Mouse (Mus musculus) MEL (cell line): ENCODE measurements at regions not wholly inside any gene's neighbourhood (a gene's known extent, or its start where the extent isn't known, plus 50 kb on each side); places are given as distances from the start of the nearest gene placed in this dataset.

Source experiments
- BHLHE40 ChIP-seq: IDR thresholded peaks from 2 replicates; pipeline ENCODE4 v1.6.1; 2012; ENCODE audit warnings: low read depth, mild to moderate bottlenecking, inconsistent platforms, low read length, improper control_type of control experiment, borderline replicate concordance
- CTCF ChIP-seq, 3 experiments: IDR thresholded peaks in 2 of 3; conservative IDR thresholded peaks in 1 of 3; 2 replicates each; pipeline ENCODE4 v1.5.1; 2011 to 2012; ENCODE audit warnings: low read length in 3 of 3, low read depth in 2 of 3, mild to moderate bottlenecking in 2 of 3, improper control_type of control experiment in 1 of 3, inconsistent platforms in 1 of 3, mixed read lengths in 1 of 3, moderate library complexity in 1 of 3; ENCODE audit not compliant: control insufficient read depth in 1 of 3, insufficient read depth in 1 of 3, poor library complexity in 1 of 3, severe bottlenecking in 1 of 3
- E2F4 ChIP-seq: IDR thresholded peaks from 2 replicates; pipeline ENCODE4 v1.6.1; 2011; ENCODE audit warnings: low read depth, low read length, improper control_type of control experiment, borderline replicate concordance
- EP300 ChIP-seq, 2 experiments: IDR thresholded peaks; 2 replicates each; pipeline ENCODE4 v1.6.1; 2011; ENCODE audit warnings: improper control_type of control experiment in 2 of 2, low read length in 2 of 2, low read depth in 1 of 2, mild to moderate bottlenecking in 1 of 2
- GABPA ChIP-seq: IDR thresholded peaks from 2 replicates; pipeline ENCODE4 v1.6.1; 2012; ENCODE audit warnings: low read depth, mild to moderate bottlenecking, inconsistent platforms, low read length, improper control_type of control experiment, moderate library complexity
- GATA1 ChIP-seq: IDR thresholded peaks from 2 replicates; pipeline ENCODE4 v1.6.1; 2011; ENCODE audit warnings: low read depth, low read length, improper control_type of control experiment
- HCFC1 ChIP-seq: IDR thresholded peaks from 2 replicates; pipeline ENCODE4 v1.6.1; 2012; ENCODE audit warnings: low read depth, mild to moderate bottlenecking, inconsistent platforms, low read length, improper control_type of control experiment, moderate library complexity
- KAT2A ChIP-seq: conservative IDR thresholded peaks from 2 replicates; pipeline ENCODE4 v1.6.1; 2012; ENCODE audit warnings: low read depth, low read length, improper control_type of control experiment, inconsistent platforms
- POLR2A ChIP-seq, 2 experiments: IDR thresholded peaks; 2 replicates each; pipeline ENCODE4 v1.6.1; 2011 to 2012; ENCODE audit warnings: low read length in 2 of 2, mild to moderate bottlenecking in 2 of 2, control low read depth in 1 of 2, improper control_type of control experiment in 1 of 2, low read depth in 1 of 2, moderate library complexity in 1 of 2; ENCODE audit not compliant: control insufficient read depth in 1 of 2, insufficient read depth in 1 of 2, poor library complexity in 1 of 2

GRCm38 (mm10) chr3:130947880-130948279, 162.4 kb upstream of the Lef1 start:
- no peak for TF ChIP-seq POLR2A (IDR thresholded peaks at IDR 0.05; ENCODE audit: control insufficient read depth in 1 of 2, insufficient read depth in 1 of 2, low read depth in 1 of 2, low read length in 2 of 2, poor library complexity in 1 of 2)
- no peak for TF ChIP-seq GABPA
- no peak for TF ChIP-seq CTCF (IDR thresholded peaks at IDR 0.05 in 2 of 3, conservative IDR thresholded peaks at IDR 0.05 in 1 of 3; ENCODE audit: control insufficient read depth in 1 of 3, insufficient read depth in 1 of 3, low read depth in 2 of 3, low read length in 3 of 3, poor library complexity in 1 of 3, severe bottlenecking in 1 of 3)
- no peak for TF ChIP-seq EP300 (IDR thresholded peaks at IDR 0.05; ENCODE audit: low read depth in 1 of 2, low read length in 2 of 2)
- TF ChIP-seq BHLHE40 = no peak
- TF ChIP-seq HCFC1 = no peak
- TF ChIP-seq E2F4 = no peak
- TF ChIP-seq KAT2A = no peak
- no peak for TF ChIP-seq GATA1
